8 mouse cellular contexts compared by ENCODE assay signal in the genomic region with DNA sequence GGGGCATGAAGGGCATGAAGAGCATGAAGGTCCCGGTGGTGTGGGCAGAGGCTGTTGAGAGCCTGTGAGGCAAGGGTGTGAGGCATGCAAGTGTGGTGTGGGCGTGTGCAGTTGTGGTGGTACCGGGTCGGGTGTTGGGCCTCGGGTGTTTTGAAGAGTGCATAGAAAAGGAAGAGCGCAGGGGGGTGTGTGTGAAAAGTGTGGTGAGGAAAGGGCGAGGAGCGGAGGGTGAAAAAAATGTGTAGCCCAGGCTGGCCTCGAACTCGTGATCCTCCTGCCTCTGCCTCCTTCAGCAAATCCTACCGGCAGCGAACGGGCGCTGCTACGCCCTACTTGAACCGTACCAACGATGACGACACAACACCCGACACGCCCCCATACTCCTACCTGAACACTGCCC. TPM values are rescaled to one million over a fixed set of nuclear protein-coding genes. Genes with fewer than 3 reads are reported as not detected.
A peak's percentile ranks its signal among the peaks of the same experiment; 100 is the strongest.
DNase-seq lines count a peak whose midpoint lies in the region; ATAC-seq and TF ChIP-seq lines count a peak whose summit lies in the region.
"Not testable (repeated sequence)": the region's sequence is repeated elsewhere in the genome, so short reads cannot be mapped to it uniquely, and the experiment has no call there.

No protein-coding gene starts in this region.

- DNase-seq in adrenal gland, adult (ENCODE audit: inconsistent age in 2 of 2, low spot score in 1 of 2): peak; percentile 1 to 19
- not testable (repeated sequence) for DNase-seq in liver, embryonic 11.5 days (ENCODE audit: low spot score); lung, embryonic 14.5 days
- DNase-seq in thymus, postnatal 14 days: peak; percentile 2

- 65% methylated on average over 7 of the region's 20 CpGs for WGBS in intestine, embryonic 15.5 days
- 27% methylated on average over 5 of the region's 20 CpGs for WGBS in liver, embryonic 11.5 days
- 51% methylated on average over 5 of the region's 20 CpGs for WGBS in lung, embryonic 14.5 days

- TF ChIP-seq CTCF in lung, embryonic 14.5 days (IDR thresholded peaks at IDR 0.05; ENCODE audit: low read depth): not testable (repeated sequence)

- ATAC-seq in erythroid progenitor cell, adult 5-6 weeks (replicated peaks; ENCODE audit: low FRiP score, poor library complexity, severe bottlenecking): peak; percentile 79
- ATAC-seq in granulocyte monocyte progenitor cell, adult 5-6 weeks (replicated peaks; ENCODE audit: poor library complexity, severe bottlenecking): peak; percentile 35
- peak; percentile 39; the same call in 1 of the 2 replicates for ATAC-seq in intestine, embryonic 15.5 days
- 0 out of 2 replicates have a peak, but pooled peaks have one; percentile 51 for ATAC-seq in liver, embryonic 11.5 days (replicated peaks; ENCODE audit: low FRiP score)
- ATAC-seq in lung, embryonic 14.5 days (ENCODE audit: insufficient read depth): peak; percentile 24
- peak; percentile 70; the same call in 1 of the 2 replicates for ATAC-seq in megakaryocyte-erythroid progenitor cell, adult 5-6 weeks (replicated peaks; ENCODE audit: low FRiP score, low TSS enrichment, poor library complexity, severe bottlenecking)

- H3K36me3 ChIP-seq in intestine, embryonic 15.5 days; liver, embryonic 11.5 days (ENCODE audit: control insufficient read depth, insufficient read depth, low read length); lung, embryonic 14.5 days (ENCODE audit: insufficient read depth): not testable (repeated sequence)

- not testable (repeated sequence) for H3K4me3 ChIP-seq in intestine, embryonic 15.5 days (replicated peaks); liver, embryonic 11.5 days (ENCODE audit: low read depth, low read length); lung, embryonic 14.5 days (ENCODE audit: low read depth, low read length)

- H3K4me2 ChIP-seq in intestine, embryonic 15.5 days (replicated peaks); liver, embryonic 11.5 days; lung, embryonic 14.5 days: not testable (repeated sequence)

- not testable (repeated sequence) for H3K4me1 ChIP-seq in intestine, embryonic 15.5 days (replicated peaks); liver, embryonic 11.5 days (replicated peaks; ENCODE audit: control insufficient read depth, insufficient read depth, low read length); lung, embryonic 14.5 days (ENCODE audit: insufficient read depth)

- H3K9me3 ChIP-seq in intestine, embryonic 15.5 days; liver, embryonic 11.5 days (ENCODE audit: control insufficient read depth, low read length); lung, embryonic 14.5 days (ENCODE audit: low read depth, low read length): not testable (repeated sequence)

- not testable (repeated sequence) for H3K27ac ChIP-seq in intestine, embryonic 15.5 days; liver, embryonic 11.5 days (ENCODE audit: low read depth, low read length); lung, embryonic 14.5 days (ENCODE audit: low read depth)

- H3K9ac ChIP-seq in intestine, embryonic 15.5 days; liver, embryonic 11.5 days (ENCODE audit: low read depth, low read length); lung, embryonic 14.5 days: not testable (repeated sequence)

- not testable (repeated sequence) for H3K27me3 ChIP-seq in intestine, embryonic 15.5 days (replicated peaks); liver, embryonic 11.5 days (replicated peaks; ENCODE audit: control insufficient read depth, insufficient read depth, low read length); lung, embryonic 14.5 days (ENCODE audit: insufficient read depth, low read length)

RNA-seq across cellular contexts. Expression of a gene that starts 45.9 kb away (rescaled TPM):
- total RNA-seq in erythroid progenitor cell, adult 5-6 weeks (2015; ENCODE audit: low replicate concordance): 16.9 and 31.9 TPM in 2 replicates
- 28.1 and 34.0 TPM in 2 replicates for total RNA-seq in erythroid progenitor cell, adult 5-6 weeks (2017; ENCODE audit: low replicate concordance)
- total RNA-seq in granulocyte monocyte progenitor cell, adult 5-6 weeks (2014; fragmentation: Nextera tagmentation): 157 and 161 TPM in 2 replicates
- 534 and 557 TPM in 2 replicates for total RNA-seq in granulocyte monocyte progenitor cell, adult 5-6 weeks (2017)
- 304 and 326 TPM in 2 replicates for polyA plus RNA-seq in intestine, embryonic 15.5 days (2015; fragmentation: Nextera tagmentation; extraction: Ambion mirVana)
- 233 and 252 TPM in 2 replicates for polyA plus RNA-seq in liver, embryonic 11.5 days (2014; fragmentation: Nextera tagmentation; extraction: Ambion mirVana)
- 372 and 376 TPM in 2 replicates for polyA plus RNA-seq in lung, embryonic 14.5 days (2014; fragmentation: Nextera tagmentation; extraction: Ambion mirVana)
- 35.8 and 38.1 TPM in 2 replicates for total RNA-seq in megakaryocyte-erythroid progenitor cell, adult 5-6 weeks (2014; fragmentation: Nextera tagmentation)
- 152 and 153 TPM in 2 replicates for total RNA-seq in megakaryocyte-erythroid progenitor cell, adult 5-6 weeks (2017)

Comparison
In these comparisons a context has a peak if more than half of its experiments do, and no peak if none do; other contexts are left out.
1. ATAC-seq: peak in every context shown above with its lines; median percentile 79 in erythroid progenitor cell, adult 5-6 weeks; 70 in megakaryocyte-erythroid progenitor cell, adult 5-6 weeks; 51 in liver, embryonic 11.5 days; 39 in intestine, embryonic 15.5 days; 35 in granulocyte monocyte progenitor cell, adult 5-6 weeks; 24 in lung, embryonic 14.5 days.